Mouse (Mus musculus): ENCODE measurements at regions not wholly inside any gene's neighbourhood (a gene's known extent, or its start where the extent isn't known, plus 50 kb on each side); places are given as distances from the start of the nearest gene placed in this dataset.

DNA sequence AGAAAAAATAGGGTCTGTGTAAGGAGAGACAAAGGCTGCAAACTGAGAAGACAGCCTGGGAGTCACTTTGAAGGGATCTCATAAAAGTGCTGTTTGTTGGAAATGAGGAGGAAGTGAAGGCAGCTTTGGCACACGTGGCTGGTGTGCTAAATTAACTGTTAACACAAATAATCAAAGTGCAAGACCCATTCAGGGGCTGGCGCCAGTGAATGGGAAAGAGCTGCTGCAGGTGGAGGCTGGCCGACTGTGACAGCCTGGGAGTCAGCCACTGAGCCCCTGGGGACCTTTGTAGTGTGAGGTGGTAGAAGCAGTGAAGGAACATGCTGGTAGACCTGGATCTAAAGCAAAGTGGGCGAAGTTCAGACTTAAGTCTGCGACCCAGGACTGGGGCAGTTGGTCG is 57.8 kb upstream of the Gm21897 start:
- 60% methylated on average over 6 of the region's 6 CpGs for WGBS
- Histone ChIP-seq H3K27ac (ENCODE audit: insufficient read depth, low read depth, low read length) (no peak overlapping the region), H3K27me3 (ENCODE audit: control insufficient read depth, insufficient read depth, low read length) (no peaks in the 10 kb centered on the region), H3K4me1 (ENCODE audit: control insufficient read depth, insufficient read depth, insufficient read length, low read length) (no peaks in the 10 kb centered on the region), H3K36me3 (ENCODE audit: control insufficient read depth, insufficient read depth, low read length) (no peaks in the 10 kb centered on the region), H3K4me3 (ENCODE audit: low read depth, low read length) (no peak overlapping the region)
- TF ChIP-seq POLR2A (IDR thresholded peaks at IDR 0.05; ENCODE audit: low read depth, low read length) (no peak), CTCF (IDR thresholded peaks at IDR 0.05; ENCODE audit: extremely low read depth, insufficient read length, insufficient replicate concordance, low read depth, low read length) (no peak)

- no peak overlapping the region for H3K4me3 ChIP-seq (ENCODE audit: low read depth, low read length)
- WGBS: 75% methylated on average over 4 of the region's 4 CpGs
- H3K4me1 ChIP-seq (ENCODE audit: control insufficient read depth, insufficient read depth, insufficient read length, low read length): no peaks in the 10 kb centered on the region
- H3K27me3 ChIP-seq (ENCODE audit: control insufficient read depth, insufficient read depth, low read length): no peaks in the 10 kb centered on the region
- H3K36me3 ChIP-seq (ENCODE audit: control insufficient read depth, insufficient read depth, low read length): no peaks in the 10 kb centered on the region
- H3K27ac ChIP-seq (ENCODE audit: insufficient read depth, low read depth, low read length): no peak overlapping the region
- no peak for TF ChIP-seq POLR2A (IDR thresholded peaks at IDR 0.05; ENCODE audit: low read depth, low read length)
- TF ChIP-seq CTCF (IDR thresholded peaks at IDR 0.05; ENCODE audit: extremely low read depth, insufficient read length, insufficient replicate concordance, low read depth, low read length): no peak
Measured at GRCm38 (mm10) chr16:15260069-15260468, 57.2 kb upstream of the Gm21897 start.

All from small intestine, adult 2 months (tissue).